Mouse (Mus musculus): ENCODE measurements at regions not wholly inside any gene's neighbourhood (a gene's known extent, or its start where the extent isn't known, plus 50 kb on each side); places are given as distances from the start of the nearest gene placed in this dataset.
A peak's percentile ranks its signal among the peaks of the same experiment; 100 is the strongest.

GRCm38 (mm10) chr1:63365126-63365525, 80.6 kb upstream of the Adam23 start:
- no peak for DNase-seq (ENCODE audit: low spot score)

DNA sequence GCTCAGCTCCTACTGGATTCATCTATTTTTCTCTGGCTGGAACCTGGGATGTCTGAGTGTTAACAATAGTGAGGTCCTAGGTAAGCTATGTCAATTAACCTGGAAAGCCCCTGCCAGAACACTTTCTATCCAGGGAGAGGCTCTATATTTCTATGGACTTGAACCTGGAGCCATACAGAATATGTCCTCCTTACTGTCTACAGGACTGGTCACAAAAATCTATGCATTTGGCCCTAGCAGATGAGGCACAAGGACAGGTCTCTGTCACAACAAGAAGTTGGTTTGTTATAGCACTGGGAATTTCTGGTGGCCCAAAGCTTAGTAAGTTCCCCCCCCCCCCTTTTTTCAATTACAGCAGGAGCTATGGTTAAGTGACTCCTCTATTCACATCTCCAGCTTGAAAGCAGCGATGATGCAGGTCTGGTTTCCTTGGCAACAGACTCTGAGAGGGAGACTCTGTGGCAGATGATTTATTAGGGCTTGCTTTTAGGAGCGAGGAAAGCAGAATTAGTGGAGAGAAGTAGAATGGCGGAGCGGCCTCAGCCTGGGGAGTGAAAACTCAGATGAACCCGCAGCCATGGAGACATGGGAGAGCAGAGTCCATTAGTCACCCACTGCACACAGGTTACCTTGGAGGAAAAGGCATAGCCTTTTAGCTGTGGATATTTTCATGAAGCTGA, 77.9 kb upstream of the Adam23 start:
- DNase-seq (ENCODE audit: low spot score) = peak; percentile 2

- DNase-seq (ENCODE audit: low spot score) = no peak
These were observed 76.8 kb upstream of the Adam23 start for GRCm38 (mm10) chr1:63368921-63369320.

DNA sequence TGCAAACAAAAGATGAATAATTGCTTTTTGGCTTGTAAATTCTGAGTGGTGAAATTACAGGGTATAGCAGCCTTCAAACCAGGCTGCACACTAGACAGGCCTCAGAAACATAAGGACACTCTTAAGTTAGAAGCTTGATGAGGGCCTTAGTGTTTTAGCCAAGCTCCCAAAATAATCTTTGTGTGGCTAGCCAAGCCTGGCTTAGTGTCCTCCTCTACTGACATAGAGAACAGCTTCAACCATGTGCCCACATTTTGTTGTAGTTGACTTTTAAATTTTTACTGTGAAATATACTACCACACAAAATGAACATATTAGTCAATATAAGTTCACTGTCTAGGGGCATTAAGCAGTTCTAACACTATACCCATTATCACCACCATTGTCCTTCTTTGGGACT, 76.1 kb upstream of the Adam23 start:
- no peak for DNase-seq (ENCODE audit: low spot score)

DNA sequence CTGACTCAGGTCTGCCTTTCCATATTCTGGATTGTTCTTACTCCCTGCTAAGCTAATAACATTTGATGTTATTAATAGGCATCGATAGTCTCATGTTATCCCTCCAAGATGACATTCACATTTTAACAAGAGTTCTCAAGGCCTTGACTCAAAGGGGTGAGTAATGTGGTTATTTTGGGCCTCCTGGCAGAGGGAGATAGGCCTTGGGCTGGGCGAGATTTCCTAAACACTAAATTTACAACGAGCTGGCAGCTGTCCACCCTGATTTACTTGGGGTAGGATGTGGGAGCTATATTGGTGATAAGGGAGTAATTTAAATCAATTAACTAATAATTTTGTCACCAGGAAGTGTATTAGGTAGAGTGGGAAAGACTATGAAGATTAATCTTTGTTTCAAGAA, 62.6 kb upstream of the Adam23 start:
- DNase-seq (ENCODE audit: low spot score) = no peak

DNA sequence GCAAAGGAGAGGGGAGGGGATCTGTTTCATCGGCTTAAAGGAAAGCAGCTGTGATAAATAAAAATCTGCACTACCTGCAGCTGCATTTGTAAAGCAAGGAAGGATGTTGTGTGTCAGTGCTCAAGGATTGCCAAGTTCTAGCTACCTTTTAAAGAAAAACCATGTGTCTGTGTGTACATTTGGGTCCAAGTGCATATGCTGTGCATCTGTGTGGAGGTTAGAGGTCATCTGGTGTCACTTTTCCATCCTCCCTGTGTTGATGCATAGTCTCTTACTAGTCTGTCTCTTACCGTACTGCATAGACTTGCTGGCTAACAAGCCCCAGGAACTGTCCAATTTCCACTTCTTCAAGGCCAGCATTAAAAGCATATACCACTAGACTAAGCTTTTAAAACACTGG, 60.6 kb upstream of the Adam23 start:
- no peak for DNase-seq (ENCODE audit: low spot score)

GRCm38 (mm10) chr1:63395427-63395826, 50.3 kb upstream of the Adam23 start:
- no peak for DNase-seq (ENCODE audit: low spot score)

All from yolk sac, embryonic 10.5 days (tissue).